Mouse (Mus musculus) heart, adult 2 months (tissue): ENCODE data around the gene Ablim2.

Source experiments
- CTCF ChIP-seq: fragments of 200-600 bp; IDR thresholded peaks from 2 replicates; pipeline ENCODE4 v1.8.1; 2022; ENCODE audit warnings: antibody characterized with exemption, mild to moderate bottlenecking, moderate library complexity
- EP300 ChIP-seq: fragments of 200-500 bp; IDR thresholded peaks from 2 replicates; pipeline ENCODE4 v1.6.1; 2011; ENCODE audit warnings: low read depth, low read length, control low read depth; ENCODE audit not compliant: insufficient read depth
- POLR2A ChIP-seq: fragments of 200-500 bp; IDR thresholded peaks from 2 replicates; pipeline ENCODE4 v1.6.1; 2011; ENCODE audit warnings: mild to moderate bottlenecking, low read depth, low read length, control low read depth; ENCODE audit not compliant: insufficient read depth

DNA sequence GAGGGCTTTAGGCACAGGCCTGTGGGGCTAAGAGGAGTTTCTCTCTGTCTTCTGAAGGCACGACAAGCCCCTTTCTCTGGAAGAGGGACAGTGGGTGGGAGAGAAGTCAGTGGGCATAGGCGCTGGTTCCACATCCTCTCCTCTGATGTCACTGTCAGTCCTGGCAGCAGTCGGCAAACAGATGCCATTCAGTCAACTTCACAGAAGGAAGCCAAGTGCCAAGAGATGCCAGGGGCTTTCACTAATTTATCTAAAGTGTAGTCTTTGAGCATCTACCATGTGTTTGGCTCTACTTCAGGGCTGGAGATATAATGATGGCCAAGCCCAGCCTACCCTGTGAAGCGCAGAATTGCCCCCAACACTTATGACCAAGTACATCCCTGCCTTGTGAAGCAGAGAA is 95.8 kb downstream of the Ablim2 start:
- TF ChIP-seq EP300 (no peak), CTCF (no peak), POLR2A (no peak)
